Mouse (Mus musculus): ENCODE results near the gene Gm20388.

DNA sequence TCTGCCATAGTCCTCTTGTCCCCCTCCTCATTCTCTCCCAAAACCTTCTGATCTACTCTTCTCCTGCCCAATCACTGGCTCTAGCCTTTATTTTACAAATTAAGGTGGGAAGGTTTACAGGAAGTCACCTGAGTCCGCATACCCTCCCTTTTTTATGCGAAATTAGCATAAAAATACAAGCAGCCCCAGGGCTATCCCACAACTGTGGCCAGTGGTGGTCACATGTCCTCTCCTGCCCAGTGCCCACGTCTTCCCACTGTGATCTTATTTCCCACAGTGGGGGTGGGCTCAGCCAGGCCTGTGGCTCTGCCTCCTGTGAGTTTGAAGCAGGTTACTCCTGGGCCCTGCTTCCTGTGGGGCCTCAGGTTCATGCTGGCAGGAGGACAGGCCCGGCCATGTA, 2194.0 kb downstream of the Gm20388 start:
- TF ChIP-seq CTCF (IDR thresholded peaks at IDR 0.05; ENCODE audit: low read depth, low read length) (no peak), GATA1 (IDR thresholded peaks at IDR 0.05; ENCODE audit: borderline replicate concordance, low read length) (no peak), POLR2AphosphoS5 (IDR thresholded peaks at IDR 0.05; ENCODE audit: insufficient replicate concordance, low read depth, low read length) (no peak), TAL1 (conservative IDR thresholded peaks at IDR 0.05; ENCODE audit: low read depth, low read length) (no peak), GATA2 (IDR thresholded peaks at IDR 0.05; ENCODE audit: borderline replicate concordance, low read depth, low read length) (no peak)

Measured in G1E (cell line).